Mouse (Mus musculus): ENCODE results near the gene Foxp1. TPM values are rescaled to one million over a fixed set of nuclear protein-coding genes. Genes with fewer than 3 reads are reported as not detected.

The Foxp1 gene
- total and polyA plus RNA-seq, 2 experiments from 2014 or later: 112 to 167 TPM

DNA sequence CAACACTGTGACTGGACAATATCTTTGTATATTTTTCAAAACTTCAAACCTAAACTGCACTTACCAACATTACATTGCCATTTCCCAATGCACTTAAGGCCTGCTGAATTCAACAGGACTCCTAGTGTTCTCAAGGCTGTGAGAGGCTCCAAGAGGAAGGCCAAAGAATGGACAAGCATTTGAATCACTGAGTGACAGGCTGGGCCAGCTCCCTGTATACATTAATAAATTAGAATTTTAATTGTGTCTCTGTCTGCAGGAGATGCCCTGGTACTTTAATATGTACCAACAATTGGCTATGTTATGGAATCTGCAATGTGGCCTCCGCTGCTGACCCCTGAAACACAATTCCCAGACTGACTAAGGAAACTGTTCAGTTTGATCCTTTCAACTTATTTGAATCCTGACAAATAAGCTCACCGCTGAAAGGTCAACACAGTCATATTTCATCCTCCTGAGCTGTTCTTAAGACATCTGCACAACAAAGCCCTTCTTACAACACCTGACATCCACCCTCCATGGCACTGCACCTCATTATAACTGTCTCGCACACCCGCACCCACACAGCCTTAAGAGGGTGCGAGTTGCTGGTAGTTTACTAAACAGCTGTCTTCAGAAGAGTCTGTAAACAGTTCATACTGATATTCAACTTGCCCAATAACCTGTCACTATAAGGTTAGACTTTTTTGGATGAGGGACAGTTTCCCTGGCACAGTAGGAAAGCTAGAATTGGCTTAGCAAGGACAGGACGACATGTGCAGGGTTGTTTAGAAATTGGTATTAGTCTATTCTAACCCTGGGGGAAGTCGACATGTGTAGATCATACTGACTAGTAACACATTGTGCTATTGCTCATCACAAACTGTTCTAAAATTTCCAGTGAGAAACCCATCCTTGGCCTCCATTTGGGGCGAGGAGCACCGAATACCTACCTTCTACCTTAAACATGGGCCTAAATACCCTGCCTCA lies 448.9 kb downstream of the Foxp1 start:
- H3K36me3 ChIP-seq (ENCODE audit: insufficient read depth): 0 out of 2 replicates have a peak, but pooled peaks cover 4% of the 10 kb centered on the region
- H3K4me2 ChIP-seq (ENCODE audit: low read depth): no peak overlapping the region
- no peak for ATAC-seq
- H3K9me3 ChIP-seq (ENCODE audit: low read length): no peaks in the 10 kb centered on the region
- H3K9ac ChIP-seq: no peak overlapping the region
- TF ChIP-seq CTCF (IDR thresholded peaks at IDR 0.05; ENCODE audit: low read depth): no peak
- 69% methylated on average over 9 of the region's 9 CpGs for WGBS
- H3K4me3 ChIP-seq (ENCODE audit: low read depth, low read length): no peak overlapping the region
- no peaks in the 10 kb centered on the region for H3K4me1 ChIP-seq (ENCODE audit: insufficient read depth)
- no peak overlapping the region for H3K27ac ChIP-seq (ENCODE audit: low read depth, low read length)
- no peaks in the 10 kb centered on the region for H3K27me3 ChIP-seq (ENCODE audit: insufficient read depth, low read length)
- no peak for DNase-seq

DNA sequence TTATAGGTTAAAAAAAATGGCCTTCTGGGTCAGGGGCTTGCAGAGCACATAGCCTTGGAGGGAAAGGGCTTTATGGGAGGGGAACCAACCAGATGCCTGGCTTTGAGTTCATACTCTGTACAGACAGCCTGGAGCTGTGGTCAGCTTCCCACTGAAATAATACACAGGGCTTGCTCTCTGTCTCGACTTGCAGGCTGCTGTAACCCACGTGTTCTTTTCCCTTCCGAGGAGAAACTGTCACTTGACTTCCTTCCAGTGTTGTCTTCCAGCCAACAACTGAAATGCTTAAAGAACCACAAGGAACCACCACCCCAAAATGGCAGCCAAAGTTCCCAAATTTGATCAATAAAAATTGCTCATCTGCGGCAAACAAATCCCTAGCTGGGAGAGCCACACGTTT lies 451.8 kb downstream of the Foxp1 start:
- Histone ChIP-seq H3K27ac (ENCODE audit: low read depth, low read length) (no peak overlapping the region), H3K4me2 (ENCODE audit: low read depth) (no peak overlapping the region), H3K9ac (no peak overlapping the region), H3K36me3 (ENCODE audit: insufficient read depth) (0 out of 2 replicates have a peak, but pooled peaks cover 4% of the 10 kb centered on the region), H3K9me3 (ENCODE audit: low read length) (no peaks in the 10 kb centered on the region), H3K27me3 (ENCODE audit: insufficient read depth, low read length) (no peaks in the 10 kb centered on the region), H3K4me1 (ENCODE audit: insufficient read depth) (no peaks in the 10 kb centered on the region), H3K4me3 (ENCODE audit: low read depth, low read length) (no peak overlapping the region)
- no peak for TF ChIP-seq CTCF (IDR thresholded peaks at IDR 0.05; ENCODE audit: low read depth)
- WGBS: 61% methylated on average over 5 of the region's 5 CpGs
- DNase-seq (no peak), ATAC-seq (no peak)

DNA sequence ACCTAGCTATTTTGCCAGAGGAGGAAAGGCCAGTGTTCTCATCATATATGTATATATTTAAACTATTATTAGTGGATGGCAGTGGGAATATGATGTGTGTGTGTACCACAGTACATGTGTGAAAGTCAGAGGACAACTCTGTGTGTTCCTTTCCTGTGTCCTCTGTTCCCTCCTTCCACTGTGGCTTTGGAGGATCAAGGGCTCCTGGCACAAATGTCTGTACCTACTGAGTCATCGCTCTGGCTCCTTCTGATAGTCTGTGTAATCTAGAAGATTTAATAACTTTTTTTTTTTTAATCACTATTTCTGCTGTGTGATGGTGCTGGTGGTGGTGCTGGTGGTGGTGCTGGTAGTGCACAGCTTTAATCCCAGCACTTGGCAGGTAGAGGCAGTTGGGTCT lies 452.8 kb downstream of the Foxp1 start:
- Histone ChIP-seq H3K9ac (no peak overlapping the region), H3K27ac (ENCODE audit: low read depth, low read length) (no peak overlapping the region), H3K4me3 (ENCODE audit: low read depth, low read length) (no peak overlapping the region), H3K36me3 (ENCODE audit: insufficient read depth) (no peaks in the 10 kb centered on the region), H3K27me3 (ENCODE audit: insufficient read depth, low read length) (no peaks in the 10 kb centered on the region), H3K4me1 (ENCODE audit: insufficient read depth) (no peaks in the 10 kb centered on the region), H3K9me3 (ENCODE audit: low read length) (no peaks in the 10 kb centered on the region), H3K4me2 (ENCODE audit: low read depth) (no peak overlapping the region)
- ATAC-seq: no peak
- DNase-seq: no peak
- no peak for TF ChIP-seq CTCF (IDR thresholded peaks at IDR 0.05; ENCODE audit: low read depth)
- WGBS: 100% methylated on average over 1 of the region's 1 CpGs

DNA sequence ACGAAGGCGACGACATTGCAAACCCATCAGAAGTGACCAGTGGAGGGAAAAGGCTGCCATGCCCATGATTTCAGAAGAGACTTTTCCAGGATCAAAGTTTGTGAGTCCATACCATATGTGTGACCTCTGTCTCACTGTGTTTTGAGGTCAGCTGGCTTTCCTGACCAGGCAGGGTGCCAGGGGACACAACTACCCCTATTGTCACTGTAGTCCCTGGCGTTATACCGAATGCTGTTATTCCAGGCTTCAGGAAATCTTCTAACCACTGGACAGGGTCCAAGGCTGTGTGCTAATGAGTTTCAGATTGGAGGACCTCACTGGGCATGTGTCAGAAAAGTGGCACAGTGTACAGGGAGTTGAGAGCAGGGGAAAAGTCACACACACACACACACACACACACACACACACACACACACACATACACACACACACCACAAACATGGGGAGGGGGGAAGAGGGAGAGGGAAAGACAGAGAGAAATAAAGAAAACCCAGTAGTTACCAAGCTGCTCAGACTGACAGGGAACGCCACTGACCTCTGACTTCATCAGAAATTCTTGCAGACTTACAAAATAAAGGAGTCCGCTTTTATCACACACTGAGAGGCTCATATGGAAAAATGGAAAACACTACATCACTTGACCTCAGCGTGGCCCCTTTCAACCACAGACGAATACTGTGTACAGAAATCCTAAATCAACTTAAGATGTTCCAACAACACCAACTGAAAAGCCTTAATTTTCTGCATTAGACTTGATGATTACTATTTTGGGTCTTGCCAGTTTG lies 456.8 kb downstream of the Foxp1 start:
- DNase-seq (no peak), ATAC-seq (no peak; the same call in 1 of the 2 replicates)

DNA sequence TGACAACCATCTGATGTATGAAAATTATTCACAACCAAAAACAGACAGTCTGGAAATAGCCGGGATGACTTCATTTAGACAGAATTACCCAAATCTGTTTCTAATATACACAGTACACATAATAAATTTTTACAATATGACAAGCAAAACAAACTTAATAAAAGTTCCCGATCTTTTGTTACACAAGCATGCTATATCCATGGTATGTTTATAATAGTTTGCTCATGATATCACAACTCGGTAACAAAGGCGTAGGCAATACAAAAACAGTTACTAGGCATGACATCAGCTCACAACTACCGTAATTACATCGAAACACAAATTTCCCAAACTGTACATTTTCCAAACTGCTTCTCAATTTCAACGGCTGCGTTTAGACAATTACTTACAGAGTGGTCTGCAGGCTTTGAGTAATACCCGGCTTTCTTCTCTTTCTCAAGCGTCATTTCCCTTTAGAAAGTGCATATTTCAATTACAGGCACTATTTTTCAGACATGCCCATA lies 458.5 kb downstream of the Foxp1 start:
- DNase-seq (no peak), ATAC-seq (no peak)
- Histone ChIP-seq H3K36me3 (ENCODE audit: insufficient read depth) (no peaks in the 10 kb centered on the region), H3K4me3 (ENCODE audit: low read depth, low read length) (no peak overlapping the region), H3K27me3 (ENCODE audit: insufficient read depth, low read length) (no peaks in the 10 kb centered on the region), H3K27ac (ENCODE audit: low read depth, low read length) (no peak overlapping the region), H3K4me1 (ENCODE audit: insufficient read depth) (0 out of 2 replicates have a peak, but pooled peaks cover 6% of the 10 kb centered on the region), H3K4me2 (ENCODE audit: low read depth) (no peak overlapping the region), H3K9ac (no peak overlapping the region), H3K9me3 (ENCODE audit: low read length) (no peaks in the 10 kb centered on the region)
- TF ChIP-seq CTCF (IDR thresholded peaks at IDR 0.05; ENCODE audit: low read depth): no peak
- WGBS: 66% methylated on average over 10 of the region's 10 CpGs

More for the DNA sequence above, 456.8 kb downstream of the Foxp1 start:
- TF ChIP-seq CTCF (IDR thresholded peaks at IDR 0.05; ENCODE audit: low read depth): no peak
- Histone ChIP-seq H3K27ac (ENCODE audit: low read depth, low read length) (no peak overlapping the region), H3K27me3 (ENCODE audit: insufficient read depth, low read length) (no peaks in the 10 kb centered on the region), H3K4me2 (ENCODE audit: low read depth) (no peak overlapping the region), H3K9me3 (ENCODE audit: low read length) (no peaks in the 10 kb centered on the region), H3K9ac (no peak overlapping the region), H3K36me3 (ENCODE audit: insufficient read depth) (no peaks in the 10 kb centered on the region), H3K4me3 (ENCODE audit: low read depth, low read length) (no peak overlapping the region), H3K4me1 (ENCODE audit: insufficient read depth) (0 out of 2 replicates have a peak, but pooled peaks cover 6% of the 10 kb centered on the region)
- WGBS: 58% methylated on average over 9 of the region's 9 CpGs

DNA sequence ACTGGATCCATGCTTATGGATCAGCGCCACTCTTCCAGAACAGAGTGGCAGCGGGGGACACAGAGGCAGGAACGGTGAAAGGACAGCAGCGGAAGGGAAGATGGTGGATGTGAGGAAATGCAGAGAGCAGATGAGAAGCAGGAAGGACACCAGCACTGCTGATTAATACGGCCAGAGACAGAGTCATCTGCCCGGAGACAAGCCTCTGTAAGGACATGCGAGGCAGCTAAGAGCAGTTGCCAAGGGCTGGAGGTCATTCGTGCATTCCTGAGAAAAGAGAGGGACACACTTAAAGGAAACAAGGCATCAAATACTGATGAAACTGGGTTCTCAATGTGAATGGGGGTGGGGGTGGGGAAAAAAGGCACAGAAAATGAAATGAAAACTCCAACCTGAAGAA lies 459.6 kb downstream of the Foxp1 start:
- Histone ChIP-seq H3K27ac (ENCODE audit: low read depth, low read length) (no peak overlapping the region), H3K27me3 (ENCODE audit: insufficient read depth, low read length) (no peaks in the 10 kb centered on the region)
- TF ChIP-seq CTCF (IDR thresholded peaks at IDR 0.05; ENCODE audit: low read depth): no peak

More for the DNA sequence above, 459.6 kb downstream of the Foxp1 start:
- no peak for ATAC-seq
- Histone ChIP-seq H3K36me3 (ENCODE audit: insufficient read depth) (no peaks in the 10 kb centered on the region), H3K4me3 (ENCODE audit: low read depth, low read length) (no peak overlapping the region), H3K4me1 (ENCODE audit: insufficient read depth) (0 out of 2 replicates have a peak, but pooled peaks cover 6% of the 10 kb centered on the region), H3K4me2 (ENCODE audit: low read depth) (no peak overlapping the region), H3K9me3 (ENCODE audit: low read length) (no peaks in the 10 kb centered on the region), H3K9ac (no peak overlapping the region)
- 91% methylated on average over 8 of the region's 8 CpGs for WGBS
- no peak for DNase-seq
